Mouse (Mus musculus): Measurements from ENCODE around the gene Dctn2.

DNA sequence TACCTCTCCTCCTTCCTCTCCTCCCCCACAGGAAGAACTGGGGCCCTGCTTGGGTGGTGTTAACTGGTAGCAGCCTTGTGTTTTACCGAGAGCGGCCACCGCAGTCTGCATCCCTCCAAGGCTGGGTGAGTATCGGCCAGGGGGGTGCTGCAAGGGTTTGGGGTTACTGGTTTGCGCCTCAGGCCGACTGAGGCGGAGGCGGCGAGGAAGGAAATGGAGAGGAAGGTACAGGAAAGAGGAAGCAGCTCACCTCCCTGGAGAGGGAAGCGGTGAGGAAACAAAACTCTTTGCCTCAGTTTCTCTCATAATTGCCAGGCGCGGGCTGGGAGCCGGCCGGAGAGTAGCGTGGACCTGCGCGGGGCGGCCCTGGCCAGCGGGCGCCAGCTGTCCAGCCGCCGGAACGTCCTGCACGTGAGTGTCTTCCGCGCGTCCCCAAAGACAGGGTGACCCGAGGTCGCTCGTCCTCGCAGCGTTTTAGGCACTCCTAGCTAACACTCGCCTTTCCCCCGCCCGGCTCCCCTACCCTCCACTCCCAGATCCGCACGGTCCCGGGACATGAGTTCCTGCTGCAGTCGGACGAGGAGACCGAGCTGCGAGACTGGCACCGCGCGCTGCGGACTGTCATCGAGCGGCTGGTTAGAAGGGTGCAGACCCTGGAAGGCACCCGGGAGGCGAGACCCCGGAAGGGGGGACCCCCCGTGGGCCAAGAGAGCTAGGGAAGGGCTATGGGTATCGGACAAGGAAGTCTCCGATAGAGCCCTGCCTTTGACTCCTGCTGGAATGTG, 60.0 kb downstream of the Dctn2 start:
- no peak for TF ChIP-seq CTCF (IDR thresholded peaks at IDR 0.05; ENCODE audit: extremely low read depth, insufficient read depth, low read length)
- no peak for TF ChIP-seq POLR2A (IDR thresholded peaks at IDR 0.05; ENCODE audit: extremely low read depth, insufficient read depth, low read length)

Data from cortical plate, adult 2 months (tissue).